Mouse (Mus musculus) ES-Bruce4 (cell line): ENCODE data around the gene Rbm12. TPM values are rescaled to one million over a fixed set of nuclear protein-coding genes. Genes with fewer than 3 reads are reported as not detected.
A peak's percentile ranks its signal among the peaks of the same experiment; 100 is the strongest.

Experiments used
- H3K27ac ChIP-seq: 2 replicates; pipeline ENCODE4 v1.5.1; 2012; ENCODE audit warnings: low read length, inconsistent platforms; ENCODE audit not compliant: insufficient read depth
- H3K27me3 ChIP-seq: 2 replicates; pipeline ENCODE4 v1.6.1; 2012; ENCODE audit warnings: mild to moderate bottlenecking, low read length, inconsistent platforms; ENCODE audit not compliant: control insufficient read depth, poor library complexity, insufficient read depth, severe bottlenecking
- H3K36me3 ChIP-seq: 2 replicates; pipeline ENCODE4 v1.6.1; 2012; ENCODE audit warnings: inconsistent platforms, mild to moderate bottlenecking, low read length, moderate library complexity; ENCODE audit not compliant: control insufficient read depth, poor library complexity, insufficient read depth, severe bottlenecking
- H3K4me1 ChIP-seq: one replicate; pipeline ENCODE4 v1.8.1; 2011; ENCODE audit warnings: low read length; ENCODE audit not compliant: control insufficient read depth, insufficient read depth
- H3K4me3 ChIP-seq: 2 replicates; pipeline ENCODE4 v1.5.1; 2011; ENCODE audit warnings: low read depth, mild to moderate bottlenecking, low read length
- H3K9ac ChIP-seq: 2 replicates; pipeline ENCODE4 v1.6.1; 2012; ENCODE audit warnings: low read depth, mild to moderate bottlenecking, inconsistent platforms; ENCODE audit not compliant: poor library complexity, severe bottlenecking
- H3K9me3 ChIP-seq: replicated peaks from 2 replicates; pipeline ENCODE4 v1.6.1; 2012; ENCODE audit warnings: mild to moderate bottlenecking, low read length, inconsistent platforms; ENCODE audit not compliant: control insufficient read depth, poor library complexity, insufficient read depth, severe bottlenecking
- CTCF ChIP-seq: IDR thresholded peaks from one replicate; pipeline ENCODE4 v1.8.1; 2011; ENCODE audit warnings: low read depth, low read length
- EP300 ChIP-seq: IDR thresholded peaks from 2 replicates; pipeline ENCODE4 v1.6.1; 2011; ENCODE audit warnings: low read depth, low read length; ENCODE audit not compliant: insufficient read depth
- POLR2A ChIP-seq: IDR thresholded peaks from one replicate; pipeline ENCODE4 v1.8.1; 2011; ENCODE audit warnings: low read length; ENCODE audit not compliant: insufficient read depth
- polyA plus RNA-seq: library from polyadenylated mRNA; stranded (reverse); fragments of >200 nt; gene quantifications from 2 replicates; pipeline ENCODE4 v1.2.4, GENCODE M21; 2011; ENCODE audit warnings: low read depth; ENCODE audit not compliant: missing spikeins, insufficient read depth, insufficient read length

Gene Rbm12
- polyA plus RNA-seq, 1 experiment: 64.5 TPM

DNA sequence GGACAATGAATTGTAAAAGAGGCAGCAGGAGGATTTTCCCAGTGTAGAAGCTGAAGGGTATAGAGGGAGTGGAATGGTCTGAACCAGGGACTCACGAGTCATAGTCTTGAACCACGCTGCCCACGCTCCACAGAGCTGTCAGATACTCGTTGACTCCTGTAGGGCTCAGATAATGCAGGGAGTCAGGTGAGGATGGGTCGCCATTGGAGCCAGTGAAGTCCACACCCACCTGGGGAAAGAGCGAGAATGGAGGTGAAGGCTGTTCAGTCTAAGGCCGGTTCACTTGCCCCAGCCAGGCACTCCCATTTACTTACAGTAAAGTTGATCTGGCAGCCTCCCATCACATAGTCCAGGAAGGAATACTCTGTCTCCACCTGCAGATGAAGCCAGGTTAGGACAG lies 34.3 kb downstream of the Rbm12 start:
- Histone ChIP-seq H3K27me3 (no peaks in the 10 kb centered on the region), H3K27ac (no peak overlapping the region), H3K36me3 (no peaks in the 10 kb centered on the region), H3K4me1 (no peaks in the 10 kb centered on the region), H3K4me3 (no peak overlapping the region), H3K9ac (no peak overlapping the region), H3K9me3 (no peaks in the 10 kb centered on the region)
- no peak for TF ChIP-seq CTCF
- no peak for TF ChIP-seq EP300
- no peak for TF ChIP-seq POLR2A

GRCm38 (mm10) chr2:156073725-156074124 lies 38.1 kb downstream of the Rbm12 start:
- TF ChIP-seq POLR2A (no peak), CTCF (no peak), EP300 (no peak)

GRCm38 (mm10) chr2:156071236-156071635 lies 40.5 kb downstream of the Rbm12 start:
- Histone ChIP-seq H3K9me3 (no peaks in the 10 kb centered on the region), H3K4me3 (no peak overlapping the region), H3K27ac (no peak overlapping the region), H3K36me3 (no peaks in the 10 kb centered on the region), H3K4me1 (no peaks in the 10 kb centered on the region), H3K9ac (no peak overlapping the region), H3K27me3 (no peaks in the 10 kb centered on the region)
- TF ChIP-seq CTCF (no peak), POLR2A (no peak), EP300 (no peak)

More at GRCm38 (mm10) chr2:156073725-156074124, 38.1 kb downstream of the Rbm12 start:
- H3K4me3 ChIP-seq: no peak overlapping the region
- H3K9me3 ChIP-seq: no peaks in the 10 kb centered on the region
- H3K4me1 ChIP-seq: no peaks in the 10 kb centered on the region
- H3K36me3 ChIP-seq: no peaks in the 10 kb centered on the region
- no peaks in the 10 kb centered on the region for H3K27me3 ChIP-seq
- H3K9ac ChIP-seq: no peak overlapping the region
- H3K27ac ChIP-seq: no peak overlapping the region

GRCm38 (mm10) chr2:156067916-156068315 lies 43.9 kb downstream of the Rbm12 start:
- no peak overlapping the region for H3K9ac ChIP-seq
- no peak for TF ChIP-seq POLR2A
- TF ChIP-seq EP300: no peak
- TF ChIP-seq CTCF: no peak
- H3K4me1 ChIP-seq: no peaks in the 10 kb centered on the region
- H3K36me3 ChIP-seq: no peaks in the 10 kb centered on the region
- H3K4me3 ChIP-seq: no peak overlapping the region
- H3K27me3 ChIP-seq: no peaks in the 10 kb centered on the region
- H3K27ac ChIP-seq: no peak overlapping the region
- no peaks in the 10 kb centered on the region for H3K9me3 ChIP-seq

DNA sequence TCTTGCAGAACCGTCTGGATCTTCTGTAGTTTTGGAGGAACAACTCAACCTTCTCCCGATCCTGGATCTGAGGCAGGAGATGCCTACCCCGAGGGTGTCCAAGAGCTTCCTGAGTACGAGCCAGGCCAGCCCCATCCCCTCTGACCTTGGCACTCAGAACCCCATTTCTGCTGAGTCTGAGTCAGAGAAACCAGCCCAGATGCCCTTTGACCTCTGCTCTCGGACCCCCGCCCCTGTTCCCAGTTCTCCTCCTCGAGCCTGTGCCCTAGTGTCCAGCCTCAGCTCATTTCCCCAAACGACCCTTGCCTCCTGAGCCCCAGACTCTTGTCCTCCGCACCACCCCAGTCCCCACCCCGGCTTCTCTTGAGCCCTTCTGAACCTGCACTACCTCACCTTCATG lies 45.7 kb downstream of the Rbm12 start:
- H3K9me3 ChIP-seq: no peaks in the 10 kb centered on the region
- TF ChIP-seq EP300: no peak
- TF ChIP-seq POLR2A: no peak
- TF ChIP-seq CTCF: no peak
- no peaks in the 10 kb centered on the region for H3K36me3 ChIP-seq
- no peaks in the 10 kb centered on the region for H3K4me1 ChIP-seq
- peak overlapping the region; percentile 84 for H3K4me3 ChIP-seq
- H3K9ac ChIP-seq: peak overlapping the region; percentile 82
- H3K27me3 ChIP-seq: no peaks in the 10 kb centered on the region
- H3K27ac ChIP-seq: no peak overlapping the region

GRCm38 (mm10) chr2:156065099-156066041 lies 46.4 kb downstream of the Rbm12 start, which contains the start of gene Spag4:
Spag4 (plus strand) TSS chr2:156065175.
- Histone ChIP-seq H3K36me3 (no peaks in the 10 kb centered on the region), H3K9me3 (no peaks in the 10 kb centered on the region), H3K27ac (no peak within 1 kb of the TSS), H3K4me3 (peak within 1 kb of the TSS; percentile 84), H3K27me3 (no peaks in the 10 kb centered on the region), H3K4me1 (no peaks in the 10 kb centered on the region), H3K9ac (peak within 1 kb of the TSS; percentile 82)
- TF ChIP-seq CTCF (no peak), EP300 (no peak), POLR2A (no peak)
